Mouse (Mus musculus): ENCODE measurements around the gene Brinp3.

Gene Brinp3

DNA sequence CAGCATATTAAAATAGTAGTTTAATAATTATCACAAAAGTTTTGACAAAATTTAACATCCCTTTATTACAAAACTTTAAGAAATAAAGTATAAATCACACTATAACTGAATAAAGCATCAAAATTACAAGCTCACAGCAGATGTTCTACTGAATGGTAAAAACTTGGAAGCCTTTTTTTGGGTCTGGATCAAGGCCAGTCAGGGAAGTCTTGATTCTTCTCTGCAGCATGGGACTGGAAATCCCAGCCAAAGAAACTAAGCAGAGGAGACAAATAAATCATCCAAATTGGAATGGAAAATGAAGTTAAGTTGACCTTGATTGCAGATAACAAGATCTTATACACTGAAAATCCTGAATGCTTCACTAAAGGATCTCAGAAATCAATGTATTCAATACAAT is 298.3 kb downstream of the Brinp3 start:
- no peak for DNase-seq (ENCODE audit: low spot score in 2 of 2)

- DNase-seq (ENCODE audit: low spot score in 2 of 2): no peak
Measured at GRCm38 (mm10) chr1:146799986-146800553, 305.5 kb downstream of the Brinp3 start.

DNA sequence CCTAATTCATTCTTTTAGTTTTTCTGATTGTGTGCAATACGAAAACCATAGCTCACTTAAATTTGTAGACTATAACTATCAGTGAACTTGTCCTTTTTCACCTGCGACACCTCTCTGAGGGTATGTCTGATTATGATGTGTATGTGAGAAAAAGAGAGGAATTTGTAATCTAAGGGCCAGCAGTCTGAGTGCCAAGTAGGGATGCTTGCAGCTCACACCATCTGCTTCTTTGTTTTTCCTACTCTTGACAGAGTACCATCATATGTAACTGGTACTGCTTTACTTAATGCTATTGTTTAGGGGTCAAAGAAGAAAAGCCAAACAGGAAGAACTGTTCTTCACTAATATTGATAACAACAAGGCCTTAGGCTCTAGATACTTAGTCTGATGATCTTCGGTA is 307.3 kb downstream of the Brinp3 start:
- DNase-seq (ENCODE audit: low spot score in 2 of 2): no peak

DNA sequence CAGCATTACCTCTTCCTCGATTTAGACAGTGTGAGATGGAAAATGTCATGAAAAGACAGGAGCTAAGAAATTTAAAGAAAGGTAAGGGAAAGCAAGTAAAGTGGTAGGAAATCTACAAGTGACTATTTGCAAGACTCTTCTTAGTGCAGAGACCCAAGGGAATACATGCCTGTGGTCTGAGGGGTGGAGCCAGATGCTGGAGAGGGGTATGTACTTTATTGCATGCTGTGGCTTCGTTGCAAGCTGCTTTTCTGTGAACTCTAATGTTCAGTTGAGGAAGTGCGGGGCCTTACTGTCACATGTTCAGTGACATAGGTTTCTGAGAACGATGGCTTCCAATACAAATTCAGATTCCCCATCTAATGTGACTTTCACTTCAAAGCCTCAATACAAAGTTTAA is 313.2 kb downstream of the Brinp3 start:
- no peak for DNase-seq (ENCODE audit: low spot score in 2 of 2)

- DNase-seq (ENCODE audit: low spot score in 2 of 2): no peak
Measured at GRCm38 (mm10) chr1:146833888-146834287, 339.3 kb downstream of the Brinp3 start.

DNA sequence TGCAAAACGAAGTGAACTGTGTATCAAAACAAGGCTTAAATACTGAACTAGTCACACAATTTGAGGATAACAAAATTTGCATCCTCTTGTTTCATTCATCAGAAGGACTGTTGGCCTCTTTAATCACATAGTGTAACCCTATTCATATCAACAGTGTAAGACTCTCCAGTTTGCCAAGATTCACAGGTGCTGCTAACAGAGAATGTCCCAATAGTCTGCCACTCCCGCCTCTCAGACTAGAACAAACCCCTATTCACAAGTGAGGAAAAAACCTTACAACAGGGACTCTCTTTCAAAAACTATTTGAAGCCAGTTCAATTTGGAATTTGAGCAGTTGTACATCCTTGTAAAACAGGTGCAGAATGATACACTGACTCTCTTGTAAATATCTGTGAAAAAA is 349.5 kb downstream of the Brinp3 start:
- DNase-seq (ENCODE audit: low spot score in 2 of 2): no peak

DNA sequence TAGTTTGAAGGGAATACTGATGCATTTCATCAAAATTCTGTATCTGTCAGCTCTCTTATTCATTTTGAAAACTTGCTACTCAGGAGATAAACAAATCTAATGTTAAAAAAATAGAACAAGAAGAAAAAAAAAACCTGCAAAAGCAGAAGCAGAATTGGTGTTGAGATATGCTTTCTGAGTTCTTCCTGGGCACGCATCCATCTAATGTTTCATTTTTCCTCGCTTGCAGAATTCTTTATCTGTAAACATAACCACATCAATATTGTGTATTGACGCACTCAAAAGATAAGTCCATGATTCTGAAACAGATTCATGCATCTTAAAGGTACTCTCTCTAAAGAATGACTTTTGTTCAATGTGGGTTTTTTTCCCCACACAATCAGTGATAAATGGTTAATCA is 354.3 kb downstream of the Brinp3 start:
- DNase-seq (ENCODE audit: low spot score in 2 of 2): no peak

DNA sequence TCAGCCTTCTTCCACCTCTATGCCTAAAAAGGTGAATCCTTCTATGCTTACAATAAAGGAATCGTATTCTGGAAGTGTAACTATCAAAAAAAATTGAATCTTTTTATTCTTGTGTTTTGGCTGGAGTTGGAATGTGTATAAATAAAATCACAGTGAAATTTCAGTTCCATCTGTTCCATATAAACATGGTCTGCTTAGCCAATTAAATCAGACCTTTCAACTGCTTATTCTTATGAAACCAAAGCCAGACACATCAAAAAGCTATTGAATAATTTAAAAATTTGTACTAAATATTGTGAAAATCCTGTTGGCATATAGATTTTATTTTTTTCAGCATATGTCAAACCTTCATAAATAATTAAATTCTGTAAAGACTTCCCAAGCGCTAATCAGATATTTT is 355.6 kb downstream of the Brinp3 start:
- DNase-seq (ENCODE audit: low spot score in 2 of 2): no peak

GRCm38 (mm10) chr1:146898636-146899035 is 404.1 kb downstream of the Brinp3 start:
- DNase-seq (ENCODE audit: low spot score in 2 of 2): no peak

DNA sequence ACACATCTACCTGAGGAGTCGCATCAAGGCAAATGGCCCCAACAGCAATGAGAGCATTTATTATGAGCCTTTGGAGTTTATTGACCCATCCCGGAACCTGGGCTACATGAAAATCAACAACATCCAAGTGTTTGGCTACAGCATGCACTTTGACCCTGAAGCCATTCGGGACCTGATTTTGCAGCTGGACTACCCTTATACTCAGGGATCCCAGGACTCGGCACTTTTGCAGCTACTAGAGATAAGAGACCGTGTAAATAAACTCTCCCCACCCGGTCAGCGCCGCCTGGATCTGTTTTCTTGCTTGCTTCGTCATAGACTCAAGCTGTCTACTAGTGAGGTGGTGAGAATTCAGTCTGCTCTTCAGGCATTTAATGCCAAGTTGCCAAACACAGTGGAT is 407.1 kb downstream of the Brinp3 start:
- no peak for DNase-seq (ENCODE audit: low spot score in 2 of 2)

DNA sequence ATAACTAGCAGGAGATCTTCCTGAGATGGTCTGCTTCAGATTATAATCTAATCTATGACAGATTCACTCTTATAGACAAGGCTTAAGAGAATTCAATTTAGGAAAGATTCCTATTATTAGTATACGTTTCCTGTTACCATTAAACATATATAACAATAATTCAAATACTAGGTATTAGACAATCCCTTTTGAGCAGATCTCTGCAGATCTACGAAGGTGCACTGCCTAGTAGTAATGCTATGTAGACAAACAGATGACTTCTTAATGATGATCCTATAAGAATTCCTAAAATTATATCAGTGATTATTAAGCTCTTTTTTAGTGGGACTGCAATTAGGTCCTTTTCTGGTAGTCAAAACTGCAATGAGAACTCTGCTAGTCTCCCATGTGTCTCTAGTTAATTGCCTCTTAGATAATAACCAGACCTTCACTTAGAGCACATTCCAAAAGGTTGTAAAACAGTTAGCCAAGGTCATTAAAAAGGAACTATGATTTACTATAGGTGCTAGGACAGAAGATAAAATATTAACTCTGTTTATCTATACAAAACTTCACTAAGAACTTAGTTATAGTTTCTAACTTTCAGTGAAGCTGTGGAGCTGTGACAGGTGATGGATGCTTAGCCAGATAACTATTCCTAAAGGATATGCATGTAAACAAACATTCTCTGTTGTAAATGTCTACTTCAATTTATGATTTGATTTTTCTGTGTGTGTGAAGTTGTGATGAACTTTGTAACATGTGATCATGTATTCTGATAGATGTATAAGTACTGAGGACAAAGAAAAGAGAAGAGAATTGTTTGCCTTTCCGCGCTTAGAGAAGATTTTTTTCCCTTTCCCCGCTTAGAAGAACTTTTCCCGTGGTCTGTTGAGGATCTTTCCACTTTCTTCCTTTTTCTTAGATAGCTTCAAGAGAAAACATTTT is 445.2 kb downstream of the Brinp3 start:
- DNase-seq (ENCODE audit: low spot score in 2 of 2): no peak
